Mouse (Mus musculus): ENCODE measurements around the gene Syt1.

Gene Syt1

GRCm38 (mm10) chr10:108885769-108886168 is 125.0 kb downstream of the Syt1 start:
- DNase-seq (ENCODE audit: extremely low spot score, low spot score) = no peak

- no peak for DNase-seq (ENCODE audit: extremely low spot score, low spot score)
These were observed 126.3 kb downstream of the Syt1 start for GRCm38 (mm10) chr10:108884520-108884919.

GRCm38 (mm10) chr10:108880372-108880771 is 130.4 kb downstream of the Syt1 start:
- no peak for DNase-seq (ENCODE audit: extremely low spot score, low spot score)

- DNase-seq (ENCODE audit: extremely low spot score, low spot score) = no peak
These were observed 135.1 kb downstream of the Syt1 start for GRCm38 (mm10) chr10:108875730-108876129.

- DNase-seq (ENCODE audit: extremely low spot score, low spot score) = no peak
These were observed 136.1 kb downstream of the Syt1 start for GRCm38 (mm10) chr10:108874687-108875086.

- DNase-seq (ENCODE audit: extremely low spot score, low spot score) = no peak
These were observed 138.4 kb downstream of the Syt1 start for GRCm38 (mm10) chr10:108872359-108872758.

- DNase-seq (ENCODE audit: extremely low spot score, low spot score) = no peak
These were observed 140.2 kb downstream of the Syt1 start for GRCm38 (mm10) chr10:108870586-108870985.

GRCm38 (mm10) chr10:108868136-108868535 is 142.6 kb downstream of the Syt1 start:
- DNase-seq (ENCODE audit: extremely low spot score, low spot score) = no peak

- DNase-seq (ENCODE audit: extremely low spot score, low spot score) = no peak
These were observed 143.6 kb downstream of the Syt1 start for GRCm38 (mm10) chr10:108867202-108867601.

GRCm38 (mm10) chr10:108865586-108865985 is 145.2 kb downstream of the Syt1 start:
- no peak for DNase-seq (ENCODE audit: extremely low spot score, low spot score)

GRCm38 (mm10) chr10:108855986-108856385 is 154.8 kb downstream of the Syt1 start:
- no peak for DNase-seq (ENCODE audit: extremely low spot score, low spot score)

GRCm38 (mm10) chr10:108852757-108853156 is 158.0 kb downstream of the Syt1 start:
- no peak for DNase-seq (ENCODE audit: extremely low spot score, low spot score)

GRCm38 (mm10) chr10:108837434-108837833 is 173.3 kb downstream of the Syt1 start:
- no peak for DNase-seq (ENCODE audit: extremely low spot score, low spot score)

GRCm38 (mm10) chr10:108832248-108832647 is 178.5 kb downstream of the Syt1 start:
- no peak for DNase-seq (ENCODE audit: extremely low spot score, low spot score)

GRCm38 (mm10) chr10:108831801-108832200 is 179.0 kb downstream of the Syt1 start:
- no peak for DNase-seq (ENCODE audit: extremely low spot score, low spot score)

- DNase-seq (ENCODE audit: extremely low spot score, low spot score) = no peak
These were observed 188.5 kb downstream of the Syt1 start for GRCm38 (mm10) chr10:108822273-108822672.

- no peak for DNase-seq (ENCODE audit: extremely low spot score, low spot score)
These were observed 195.4 kb downstream of the Syt1 start for GRCm38 (mm10) chr10:108815339-108815738.

GRCm38 (mm10) chr10:108804380-108804779 is 206.4 kb downstream of the Syt1 start:
- DNase-seq (ENCODE audit: extremely low spot score, low spot score) = no peak

GRCm38 (mm10) chr10:108800776-108801175 is 210.0 kb downstream of the Syt1 start:
- no peak for DNase-seq (ENCODE audit: extremely low spot score, low spot score)

- DNase-seq (ENCODE audit: extremely low spot score, low spot score) = no peak
These were observed 212.0 kb downstream of the Syt1 start for GRCm38 (mm10) chr10:108798826-108799225.

GRCm38 (mm10) chr10:108782817-108783216 is 228.0 kb downstream of the Syt1 start:
- no peak for DNase-seq (ENCODE audit: extremely low spot score, low spot score)

GRCm38 (mm10) chr10:108780614-108781013 is 230.2 kb downstream of the Syt1 start:
- DNase-seq (ENCODE audit: extremely low spot score, low spot score) = no peak

GRCm38 (mm10) chr10:108776735-108777134 is 234.0 kb downstream of the Syt1 start:
- DNase-seq (ENCODE audit: extremely low spot score, low spot score) = no peak

GRCm38 (mm10) chr10:108771081-108771480 is 239.7 kb downstream of the Syt1 start:
- DNase-seq (ENCODE audit: extremely low spot score, low spot score) = no peak
